Mouse (Mus musculus) stomach, postnatal 0 days (tissue): ENCODE data around the gene Cyp27b1. TPM values are rescaled to one million over a fixed set of nuclear protein-coding genes. Genes with fewer than 3 reads are reported as not detected.

Source experiments
- ATAC-seq: fragments of 200-750 bp; cut with Nextera tagmentation; 2 replicates; pipeline ENCODE4 v1.8.0; 2017; ENCODE audit not compliant: low FRiP score, low TSS enrichment
- DNase-seq: peaks from one replicate; pipeline ENCODE4 v3.0.0-alpha.2; 2016; ENCODE audit warnings: low spot score
- H3K27ac ChIP-seq: fragments of 300-500 bp; sonication (generic); replicated peaks from 2 replicates; pipeline ENCODE4 v1.5.1; 2014; ENCODE audit warnings: mild to moderate bottlenecking, control low read depth
- H3K27me3 ChIP-seq: fragments of 300-500 bp; sonication (generic); 2 replicates; pipeline ENCODE4 v1.6.1; 2014; ENCODE audit warnings: low read length; ENCODE audit not compliant: control insufficient read depth, insufficient read depth
- H3K36me3 ChIP-seq: fragments of 300-500 bp; sonication (generic); 2 replicates; pipeline ENCODE4 v1.6.1; 2014; ENCODE audit warnings: low read length, mixed read lengths; ENCODE audit not compliant: control insufficient read depth, insufficient read depth
- H3K4me1 ChIP-seq: fragments of 300-500 bp; sonication (generic); replicated peaks from 2 replicates; pipeline ENCODE4 v1.6.1; 2014; ENCODE audit warnings: antibody characterized with exemption; ENCODE audit not compliant: control insufficient read depth, insufficient read depth
- H3K4me2 ChIP-seq: fragments of 300-500 bp; sonication (generic); replicated peaks from 2 replicates; pipeline ENCODE4 v1.6.1; 2014; ENCODE audit warnings: low read depth, mild to moderate bottlenecking, control low read depth, moderate library complexity
- H3K4me3 ChIP-seq: fragments of 300-500 bp; sonication (generic); 2 replicates; pipeline ENCODE4 v1.5.1; 2014; ENCODE audit warnings: low read depth, low read length, control low read depth
- H3K9ac ChIP-seq: fragments of 300-500 bp; sonication (generic); 2 replicates; pipeline ENCODE4 v1.6.1; 2014; ENCODE audit warnings: mild to moderate bottlenecking, low read length, control low read depth, mixed read lengths
- H3K9me3 ChIP-seq: fragments of 300-500 bp; sonication (generic); 2 replicates; pipeline ENCODE4 v1.6.1; 2016; ENCODE audit warnings: low read length; ENCODE audit not compliant: control insufficient read depth
- CTCF ChIP-seq: IDR thresholded peaks from 2 replicates; pipeline ENCODE4 v1.5.1; 2016; ENCODE audit warnings: antibody characterized with exemption, low read depth, mild to moderate bottlenecking, moderate library complexity
- EP300 ChIP-seq: optimal IDR thresholded peaks from 2 replicates; pipeline ENCODE3; 2016; ENCODE audit warnings: antibody characterized with exemption
- WGBS: fragments of 180-500 bp; shearing (Covaris S2); extraction: QIAGEN DNeasy Blood & Tissue Kit; methylation state at CpG from one replicate; pipeline ENCODE4 v1.1.7; 2014; 5-methylcytosine and 5-hydroxymethylcytosine counted together
- polyA plus RNA-seq: library from polyadenylated mRNA; unstranded; fragments of >200 nt; fragmentation: Nextera tagmentation; extraction: Ambion mirVana; gene quantifications from 2 replicates; pipeline ENCODE4 v1.2.1, GENCODE M21; 2015

Gene Cyp27b1
- polyA plus RNA-seq, 1 experiment from 2014 or later, result 0.13 TPM

- no peak for TF ChIP-seq EP300
- TF ChIP-seq CTCF, result no peak
- ATAC-seq (no peak), DNase-seq (no peak)
- no peak overlapping the region for H3K27ac ChIP-seq
- H3K9me3 ChIP-seq, result no peaks in the 10 kb centered on the region
- no peaks in the 10 kb centered on the region; the same call in 1 of the 2 replicates for H3K4me1 ChIP-seq
- WGBS, result 2% methylated on average over 19 of the region's 49 CpGs
- H3K4me3 ChIP-seq, result peak overlapping the region; percentile 49
- peak overlapping the region; percentile 70 for H3K4me2 ChIP-seq
- H3K36me3 ChIP-seq, result no peaks in the 10 kb centered on the region
- H3K27me3 ChIP-seq, result peaks cover 5% of the 10 kb centered on the region
- H3K9ac ChIP-seq, result peak overlapping the region; percentile 38
These were observed 30.9 kb downstream of the Cyp27b1 start for GRCm38 (mm10) chr10:127078677-127079575.

- peaks cover 5% of the 10 kb centered on the region for H3K27me3 ChIP-seq
- peak overlapping the region; percentile 38 for H3K9ac ChIP-seq
- H3K36me3 ChIP-seq, result no peaks in the 10 kb centered on the region
- no peaks in the 10 kb centered on the region; the same call in 1 of the 2 replicates for H3K4me1 ChIP-seq
- peak overlapping the region; percentile 49 for H3K4me3 ChIP-seq
- H3K9me3 ChIP-seq, result no peaks in the 10 kb centered on the region
- H3K27ac ChIP-seq, result no peak overlapping the region
- 3% methylated on average over 54 of the region's 70 CpGs for WGBS
- H3K4me2 ChIP-seq, result peak overlapping the region; percentile 70
- TF ChIP-seq EP300 (no peak), CTCF (peak; percentile 56)
- ATAC-seq (0 out of 2 replicates have a peak, but pooled peaks have one; percentile 5), DNase-seq (no peak)
These were observed 31.8 kb downstream of the Cyp27b1 start for GRCm38 (mm10) chr10:127079665-127080391.

- 0 out of 2 replicates have a peak, but pooled peaks have one; percentile 6 for TF ChIP-seq CTCF
- TF ChIP-seq EP300, result no peak
- H3K4me1 ChIP-seq, result no peaks in the 10 kb centered on the region; the same call in 1 of the 2 replicates
These were observed 33.1 kb downstream of the Cyp27b1 start for GRCm38 (mm10) chr10:127080901-127081780.

GRCm38 (mm10) chr10:127081996-127082620, 34.1 kb downstream of the Cyp27b1 start:
- 25% methylated on average over 8 of the region's 8 CpGs for WGBS
- DNase-seq (no peak), ATAC-seq (no peak)
- Histone ChIP-seq H3K36me3 (no peaks in the 10 kb centered on the region), H3K27me3 (peaks cover 5% of the 10 kb centered on the region), H3K4me3 (peak overlapping the region; percentile 29; the same call in 1 of the 2 replicates), H3K4me1 (no peaks in the 10 kb centered on the region; the same call in 1 of the 2 replicates), H3K27ac (no peak overlapping the region), H3K4me2 (no peak overlapping the region), H3K9me3 (no peaks in the 10 kb centered on the region), H3K9ac (no peak overlapping the region)
- TF ChIP-seq EP300 (no peak), CTCF (no peak)

More at GRCm38 (mm10) chr10:127080901-127081780, 33.1 kb downstream of the Cyp27b1 start:
- peaks cover 5% of the 10 kb centered on the region for H3K27me3 ChIP-seq
- H3K4me2 ChIP-seq, result peak overlapping the region; percentile 51
- peak overlapping the region; percentile 29 for H3K4me3 ChIP-seq
- DNase-seq (no peak), ATAC-seq (no peak)
- no peak overlapping the region; the same call in 1 of the 2 replicates for H3K9ac ChIP-seq
- no peaks in the 10 kb centered on the region for H3K36me3 ChIP-seq
- no peaks in the 10 kb centered on the region for H3K9me3 ChIP-seq
- no peak overlapping the region for H3K27ac ChIP-seq
- 8% methylated on average over 48 of the region's 48 CpGs for WGBS
